Mouse (Mus musculus): ENCODE data around the gene Col5a3. TPM values are rescaled to one million over a fixed set of nuclear protein-coding genes. Genes with fewer than 3 reads are reported as not detected.

Col5a3 gene
- total RNA-seq, 2 experiments from 2014 or later, result 1.7 to 1.8 TPM

Other genes with a start within 250 kb of the Col5a3 start
- gene Zfp846, start 233.8 kb downstream of the Col5a3 start, total RNA-seq (2021), result 10 to 100 TPM; 14.9 to 17.6 TPM
- 100 to 1,000 TPM; 310 to 319 TPM for gene Ubl5, start 172.2 kb downstream of the Col5a3 start, total RNA-seq (2021)
- gene Fbxl12, start 170.3 kb downstream of the Col5a3 start, total RNA-seq (2021), result 10 to 100 TPM; 21.9 to 22.6 TPM
- 10 to 100 TPM; 40.4 to 42.3 TPM for gene Pin1, start 163.0 kb downstream of the Col5a3 start, total RNA-seq (2021)
- gene Olfm2, start 68.7 kb downstream of the Col5a3 start, total RNA-seq (2021), result 100 to 1,000 TPM; 127 to 142 TPM
- gene Rdh8, start 3.4 kb upstream of the Col5a3 start, total RNA-seq (2021), result not detected
- gene A230050P20Rik, start 53.6 kb upstream of the Col5a3 start, total RNA-seq (2021), result 10 to 100 TPM; 68.5 to 85.5 TPM
- gene Angptl6, start 64.7 kb upstream of the Col5a3 start, total RNA-seq (2021), result 10 to 100 TPM in 1 of 2 experiments, 1 to 10 TPM in 1; 9.7 to 11.7 TPM
- 10 to 100 TPM; 20.7 to 23.3 TPM for gene Ppan, start 73.1 kb upstream of the Col5a3 start, total RNA-seq (2021)
- 100 to 1,000 TPM; 133 to 134 TPM for gene Eif3g, start 83.6 kb upstream of the Col5a3 start, total RNA-seq (2021)
- 10 to 100 TPM; 40.2 to 41.0 TPM for gene Dnmt1, start 144.8 kb upstream of the Col5a3 start, total RNA-seq (2021)
- gene S1pr2, start 161.7 kb upstream of the Col5a3 start, total RNA-seq (2021), result 1 to 10 TPM; 2.9 to 3.4 TPM
- 10 to 100 TPM; 57.3 to 62.1 TPM for gene Mrpl4, start 187.7 kb upstream of the Col5a3 start, total RNA-seq (2021)
- gene Icam1, start 200.9 kb upstream of the Col5a3 start, total RNA-seq (2021), result 1 to 10 TPM; 2.3 to 2.9 TPM
- 1 to 10 TPM in 1 of 2 experiments, under 1 TPM in 1; 0.98 to 1.7 TPM for gene Icam4, start 214.3 kb upstream of the Col5a3 start, total RNA-seq (2021)
- 100 to 1,000 TPM; 203 to 239 TPM for gene Icam5, start 217.0 kb upstream of the Col5a3 start, total RNA-seq (2021)

Measured in left cerebral cortex, adult 18-20 months (tissue).